Mouse (Mus musculus): ENCODE results near the gene Antxr2. TPM values are rescaled to one million over a fixed set of nuclear protein-coding genes. Genes with fewer than 3 reads are reported as not detected.
A peak's percentile ranks its signal among the peaks of the same experiment; 100 is the strongest.

Antxr2 gene
- total and polyA plus RNA-seq, 2 experiments from 2014 or later, result 2.7 to 9.2 TPM

GRCm38 (mm10) chr5:97905856-97906255 lies 125.0 kb downstream of the Antxr2 start:
- H3K9me3 ChIP-seq (ENCODE audit: low read length), result no peaks in the 10 kb centered on the region
- no peak for TF ChIP-seq CTCF (IDR thresholded peaks at IDR 0.05; ENCODE audit: low read depth)
- H3K4me1 ChIP-seq (ENCODE audit: insufficient read depth, low read length), result no peaks in the 10 kb centered on the region
- no peak overlapping the region for H3K9ac ChIP-seq (replicated peaks; ENCODE audit: low read length)
- no peak overlapping the region for H3K4me2 ChIP-seq (ENCODE audit: low read depth, low read length)
- no peaks in the 10 kb centered on the region for H3K27me3 ChIP-seq (ENCODE audit: insufficient read depth, low read length)
- 76% methylated on average over 3 of the region's 3 CpGs for WGBS
- H3K36me3 ChIP-seq (ENCODE audit: insufficient read depth, low read length), result no peaks in the 10 kb centered on the region
- ATAC-seq, result no peak
- no peak overlapping the region for H3K4me3 ChIP-seq (ENCODE audit: low read length)
- no peak for DNase-seq (ENCODE audit: low spot score)
- H3K27ac ChIP-seq, result no peak overlapping the region

- Histone ChIP-seq H3K27ac (no peak overlapping the region), H3K9me3 (ENCODE audit: low read length) (no peaks in the 10 kb centered on the region), H3K4me2 (ENCODE audit: low read depth, low read length) (no peak overlapping the region), H3K4me1 (ENCODE audit: insufficient read depth, low read length) (no peaks in the 10 kb centered on the region), H3K4me3 (ENCODE audit: low read length) (no peak overlapping the region), H3K9ac (replicated peaks; ENCODE audit: low read length) (no peak overlapping the region), H3K36me3 (ENCODE audit: insufficient read depth, low read length) (no peaks in the 10 kb centered on the region), H3K27me3 (ENCODE audit: insufficient read depth, low read length) (no peaks in the 10 kb centered on the region)
- no peak for DNase-seq (ENCODE audit: low spot score)
- WGBS, result 77% methylated on average over 7 of the region's 7 CpGs
- no peak for TF ChIP-seq CTCF (IDR thresholded peaks at IDR 0.05; ENCODE audit: low read depth)
- ATAC-seq, result no peak
Measured at GRCm38 (mm10) chr5:97901096-97901495, 129.7 kb downstream of the Antxr2 start.

GRCm38 (mm10) chr5:97899321-97899720 lies 131.5 kb downstream of the Antxr2 start:
- H3K9ac ChIP-seq (replicated peaks; ENCODE audit: low read length), result no peak overlapping the region
- no peak for TF ChIP-seq CTCF (IDR thresholded peaks at IDR 0.05; ENCODE audit: low read depth)
- 70% methylated on average over 5 of the region's 5 CpGs for WGBS
- H3K4me2 ChIP-seq (ENCODE audit: low read depth, low read length), result no peak overlapping the region
- H3K9me3 ChIP-seq (ENCODE audit: low read length), result no peaks in the 10 kb centered on the region
- ATAC-seq (no peak), DNase-seq (ENCODE audit: low spot score) (peak; percentile 33)
- no peaks in the 10 kb centered on the region for H3K27me3 ChIP-seq (ENCODE audit: insufficient read depth, low read length)
- H3K27ac ChIP-seq, result no peak overlapping the region
- H3K36me3 ChIP-seq (ENCODE audit: insufficient read depth, low read length), result no peaks in the 10 kb centered on the region
- no peaks in the 10 kb centered on the region for H3K4me1 ChIP-seq (ENCODE audit: insufficient read depth, low read length)
- no peak overlapping the region for H3K4me3 ChIP-seq (ENCODE audit: low read length)

GRCm38 (mm10) chr5:97885427-97885826 lies 145.4 kb downstream of the Antxr2 start:
- DNase-seq (ENCODE audit: low spot score) (no peak), ATAC-seq (no peak)
- Histone ChIP-seq H3K4me2 (ENCODE audit: low read depth, low read length) (no peak overlapping the region), H3K9ac (replicated peaks; ENCODE audit: low read length) (no peak overlapping the region), H3K4me1 (ENCODE audit: insufficient read depth, low read length) (no peaks in the 10 kb centered on the region), H3K9me3 (ENCODE audit: low read length) (no peaks in the 10 kb centered on the region), H3K4me3 (ENCODE audit: low read length) (no peak overlapping the region), H3K27me3 (ENCODE audit: insufficient read depth, low read length) (no peaks in the 10 kb centered on the region), H3K27ac (no peak overlapping the region), H3K36me3 (ENCODE audit: insufficient read depth, low read length) (no peaks in the 10 kb centered on the region; the same call in 1 of the 2 replicates)
- no peak for TF ChIP-seq CTCF (IDR thresholded peaks at IDR 0.05; ENCODE audit: low read depth)
- WGBS, result 83% methylated on average over 6 of the region's 6 CpGs

GRCm38 (mm10) chr5:97884110-97884509 lies 146.7 kb downstream of the Antxr2 start:
- TF ChIP-seq CTCF (IDR thresholded peaks at IDR 0.05; ENCODE audit: low read depth), result no peak
- Histone ChIP-seq H3K4me2 (ENCODE audit: low read depth, low read length) (no peak overlapping the region), H3K27ac (no peak overlapping the region), H3K36me3 (ENCODE audit: insufficient read depth, low read length) (no peaks in the 10 kb centered on the region; the same call in 1 of the 2 replicates), H3K27me3 (ENCODE audit: insufficient read depth, low read length) (no peaks in the 10 kb centered on the region), H3K9ac (replicated peaks; ENCODE audit: low read length) (no peak overlapping the region), H3K9me3 (ENCODE audit: low read length) (no peaks in the 10 kb centered on the region), H3K4me3 (ENCODE audit: low read length) (no peak overlapping the region), H3K4me1 (ENCODE audit: insufficient read depth, low read length) (no peaks in the 10 kb centered on the region)
- WGBS, result 85% methylated on average over 3 of the region's 3 CpGs
- DNase-seq (ENCODE audit: low spot score) (no peak), ATAC-seq (no peak)

GRCm38 (mm10) chr5:97881421-97881820 lies 149.4 kb downstream of the Antxr2 start:
- no peaks in the 10 kb centered on the region for H3K4me1 ChIP-seq (ENCODE audit: insufficient read depth, low read length)
- ATAC-seq (no peak), DNase-seq (ENCODE audit: low spot score) (no peak)
- H3K4me3 ChIP-seq (ENCODE audit: low read length), result no peak overlapping the region
- no peaks in the 10 kb centered on the region for H3K9me3 ChIP-seq (ENCODE audit: low read length)
- no peak overlapping the region for H3K4me2 ChIP-seq (ENCODE audit: low read depth, low read length)
- no peak for TF ChIP-seq CTCF (IDR thresholded peaks at IDR 0.05; ENCODE audit: low read depth)
- WGBS, result 76% methylated on average over 2 of the region's 2 CpGs
- no peaks in the 10 kb centered on the region for H3K27me3 ChIP-seq (ENCODE audit: insufficient read depth, low read length)
- no peak overlapping the region for H3K27ac ChIP-seq
- no peak overlapping the region for H3K9ac ChIP-seq (replicated peaks; ENCODE audit: low read length)
- H3K36me3 ChIP-seq (ENCODE audit: insufficient read depth, low read length), result no peaks in the 10 kb centered on the region; the same call in 1 of the 2 replicates

GRCm38 (mm10) chr5:97880115-97880514 lies 150.7 kb downstream of the Antxr2 start:
- Histone ChIP-seq H3K4me1 (ENCODE audit: insufficient read depth, low read length) (no peaks in the 10 kb centered on the region), H3K27ac (no peak overlapping the region), H3K36me3 (ENCODE audit: insufficient read depth, low read length) (no peaks in the 10 kb centered on the region; the same call in 1 of the 2 replicates), H3K9me3 (ENCODE audit: low read length) (no peaks in the 10 kb centered on the region), H3K27me3 (ENCODE audit: insufficient read depth, low read length) (no peaks in the 10 kb centered on the region), H3K4me3 (ENCODE audit: low read length) (no peak overlapping the region), H3K9ac (replicated peaks; ENCODE audit: low read length) (no peak overlapping the region), H3K4me2 (ENCODE audit: low read depth, low read length) (no peak overlapping the region)
- 54% methylated on average over 8 of the region's 8 CpGs for WGBS
- DNase-seq (ENCODE audit: low spot score) (no peak), ATAC-seq (no peak)
- no peak for TF ChIP-seq CTCF (IDR thresholded peaks at IDR 0.05; ENCODE audit: low read depth)
